Mouse (Mus musculus): Measurements from ENCODE around the gene Wipf1.
"Not testable (repeated sequence)": the region's sequence is repeated elsewhere in the genome, so short reads cannot be mapped to it uniquely, and the experiment has no call there.

Gene Wipf1

DNA sequence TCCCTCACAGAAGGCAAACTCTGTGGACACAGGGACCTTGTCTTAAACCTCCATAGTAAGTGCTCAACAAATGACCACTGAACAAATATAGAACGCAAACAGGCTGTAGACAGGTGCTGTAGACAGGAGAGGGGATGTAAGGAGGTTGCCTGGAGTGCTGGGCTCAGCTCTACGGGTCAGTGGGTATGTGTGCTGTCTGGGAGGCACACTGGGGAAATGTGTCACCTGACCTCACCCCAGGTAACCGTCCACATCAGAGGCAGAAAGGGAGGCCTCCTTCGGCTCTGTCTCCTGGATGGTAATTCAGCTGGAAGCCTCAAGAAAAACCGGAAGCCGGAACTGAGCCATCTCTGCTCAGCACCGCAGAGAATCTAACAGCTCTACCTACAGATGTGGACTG, 21.6 kb downstream of the Wipf1 start:
- no peak for DNase-seq (ENCODE audit: low spot score)

DNA sequence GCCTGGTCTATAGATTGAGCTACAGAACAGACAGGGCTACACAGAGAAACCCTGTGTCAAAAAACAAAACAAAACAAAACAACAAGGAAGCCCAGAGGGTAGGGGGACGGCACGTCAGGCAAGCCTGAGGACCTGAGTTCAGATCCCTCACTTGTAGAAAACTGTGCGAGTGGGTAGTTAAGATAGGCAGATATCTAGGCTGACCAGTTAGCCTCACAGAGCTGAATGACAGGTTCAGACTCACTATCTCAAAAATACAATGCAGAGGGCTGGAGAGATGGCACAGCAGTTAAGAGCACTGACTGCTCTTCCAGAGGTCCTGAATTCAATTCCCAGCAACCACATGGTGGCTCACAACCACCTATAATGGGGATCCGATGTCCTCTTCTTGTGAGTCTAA, 23.2 kb downstream of the Wipf1 start:
- not testable (repeated sequence) for DNase-seq (ENCODE audit: low spot score)

DNA sequence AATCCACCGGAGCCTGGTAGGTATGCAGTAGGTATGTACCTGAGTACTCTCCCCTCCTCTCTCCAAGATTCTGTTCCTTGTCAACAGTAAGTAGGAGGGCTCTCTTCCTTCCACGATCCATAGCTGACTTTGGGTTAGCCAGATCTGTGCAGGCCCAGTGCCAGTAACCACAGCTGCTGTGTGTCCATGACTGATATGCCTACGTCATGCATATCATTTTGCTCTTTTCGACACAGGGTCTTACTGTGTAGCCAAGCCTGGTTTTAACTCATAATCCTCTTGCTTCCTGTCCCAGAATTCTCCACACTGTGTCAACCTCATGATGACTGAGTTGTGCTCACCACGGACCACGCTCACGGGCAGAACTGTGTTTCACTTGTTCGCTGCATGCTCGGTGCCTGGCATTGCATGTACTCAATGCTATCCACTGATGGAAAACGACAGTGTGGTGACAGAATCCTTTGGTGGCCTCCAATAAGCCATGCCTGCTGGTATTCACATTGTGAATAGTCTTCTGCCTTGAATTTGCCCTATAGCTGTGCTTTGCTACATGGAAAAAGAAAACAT, 26.6 kb downstream of the Wipf1 start:
- no peak for DNase-seq (ENCODE audit: low spot score)

DNA sequence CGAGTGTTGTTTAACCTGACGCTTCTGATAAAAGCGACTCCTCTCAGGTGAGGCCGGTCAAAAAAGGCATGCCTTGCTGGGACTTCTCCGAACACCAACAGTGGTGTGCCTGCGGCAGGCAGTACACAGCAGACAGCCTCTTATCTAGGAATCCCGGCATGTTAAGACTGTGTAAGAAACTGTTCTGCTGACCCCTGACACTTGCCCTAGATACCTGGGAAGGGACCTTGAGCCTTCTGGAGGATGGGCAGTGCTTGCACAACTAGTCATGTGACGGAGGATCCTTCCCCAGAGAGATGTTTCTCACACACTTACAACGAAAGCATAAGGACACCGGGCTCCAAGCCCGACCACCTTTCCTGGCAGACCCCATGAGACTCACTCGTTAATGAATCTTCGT, 28.7 kb downstream of the Wipf1 start:
- DNase-seq (ENCODE audit: low spot score) = no peak

DNA sequence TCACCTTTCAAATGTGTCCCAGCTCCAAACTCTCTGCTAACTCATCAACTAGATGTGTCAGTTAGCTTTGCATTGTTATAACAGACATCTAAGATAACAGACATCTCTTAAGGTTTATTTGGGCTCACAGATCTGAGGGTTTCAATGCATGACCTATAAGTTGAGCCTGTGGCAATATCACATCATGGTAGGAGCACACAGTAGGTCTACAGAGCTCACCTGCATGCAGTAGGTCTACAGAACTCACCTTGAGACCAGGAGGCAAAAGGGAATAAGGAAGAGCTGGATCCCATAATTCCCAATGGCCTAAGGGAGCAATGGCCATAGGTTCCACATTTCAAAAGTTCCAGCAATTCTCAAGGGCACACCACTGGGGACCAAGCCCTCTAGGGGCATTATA, 31.2 kb downstream of the Wipf1 start:
- DNase-seq (ENCODE audit: low spot score) = no peak

DNA sequence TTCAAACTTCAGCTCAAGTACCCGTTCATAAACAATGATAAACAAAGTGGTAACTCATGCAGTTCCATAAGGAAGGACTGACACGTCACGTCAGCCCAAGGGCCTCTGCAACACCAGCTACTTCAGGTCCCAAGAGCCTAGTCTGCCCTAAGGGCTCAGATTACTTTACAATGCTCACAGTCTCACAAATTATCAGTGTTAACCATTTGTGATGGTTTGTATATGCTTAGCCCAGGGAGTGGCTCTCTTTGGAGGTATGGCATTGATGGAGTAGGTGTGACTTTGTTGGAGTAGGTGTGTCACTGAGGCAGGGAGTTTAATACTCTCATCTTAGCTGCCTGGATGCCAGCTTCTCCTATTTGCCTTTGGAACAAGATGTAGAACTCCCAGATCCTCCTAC, 32.0 kb downstream of the Wipf1 start:
- no peak for DNase-seq (ENCODE audit: low spot score)

DNA sequence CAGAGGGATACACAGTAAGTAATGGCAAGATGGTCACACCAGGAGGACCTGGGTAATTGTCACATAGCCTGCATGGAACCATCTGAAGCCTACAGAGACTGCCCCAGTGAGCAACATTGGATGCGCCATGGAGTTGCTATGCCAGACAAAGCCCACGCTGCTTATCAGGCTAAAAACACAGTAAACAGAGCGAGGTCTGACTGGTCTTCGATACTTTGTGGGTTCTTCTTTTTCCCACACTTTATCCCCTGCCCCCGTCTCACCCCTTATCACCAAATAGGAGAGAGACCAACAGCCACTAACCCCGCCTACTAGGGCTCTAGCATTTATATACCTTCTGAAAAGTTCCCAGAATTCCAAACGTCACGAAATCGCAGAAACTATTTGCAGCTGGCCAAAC, 32.6 kb downstream of the Wipf1 start:
- no peak for DNase-seq (ENCODE audit: low spot score)

DNA sequence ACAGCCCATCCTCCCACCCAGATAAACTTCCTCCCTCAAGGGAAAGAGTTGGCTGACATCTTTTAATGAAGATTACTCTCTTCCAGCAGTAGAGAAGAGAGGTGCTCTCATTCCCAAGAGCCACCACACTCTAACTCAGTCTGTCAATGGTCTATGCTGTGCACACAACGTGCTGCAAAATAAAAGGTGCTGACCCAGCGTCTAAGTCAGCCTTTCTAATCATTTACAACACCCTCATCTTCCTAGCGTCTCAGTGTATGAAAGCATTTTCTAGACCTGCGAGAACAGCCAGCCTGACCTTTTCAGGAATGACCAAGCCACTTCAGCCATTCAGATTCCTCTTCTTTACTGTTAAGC, 33.2 kb downstream of the Wipf1 start:
- DNase-seq (ENCODE audit: low spot score) = no peak

DNA sequence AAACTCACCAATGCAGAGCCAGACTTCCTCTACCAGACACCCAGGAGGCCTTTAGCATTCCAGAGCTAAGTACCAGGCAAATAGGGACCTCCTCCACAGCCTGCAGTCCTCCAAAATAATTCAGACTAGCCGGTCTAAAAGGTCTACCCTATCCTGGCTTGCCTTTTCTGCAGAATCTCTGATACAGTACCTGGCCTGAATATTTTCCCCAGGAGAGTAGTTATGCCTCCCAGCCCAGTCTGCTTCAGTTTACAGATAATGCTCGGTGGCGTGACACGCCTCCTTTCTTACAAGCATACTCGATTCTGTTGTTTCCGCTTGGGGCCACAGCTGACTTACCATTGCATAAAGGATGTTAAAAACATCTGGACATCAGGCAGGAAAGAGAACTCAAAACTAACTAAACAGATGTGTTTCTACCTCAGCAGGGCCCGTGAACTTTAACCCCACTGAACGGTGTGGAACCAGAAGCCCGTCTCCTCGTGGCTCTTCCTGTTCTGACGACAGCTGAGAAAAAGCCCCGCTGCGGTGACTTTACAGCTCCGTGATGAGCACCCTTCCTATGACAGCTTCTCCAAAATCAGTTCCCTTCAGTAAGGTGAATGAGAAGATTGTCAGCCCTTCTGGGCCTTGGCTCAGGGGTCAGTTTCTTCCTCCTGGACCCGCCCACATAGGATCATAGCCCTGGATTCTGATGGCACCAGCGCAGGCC, 33.8 kb downstream of the Wipf1 start:
- no peak for DNase-seq (ENCODE audit: low spot score)

DNA sequence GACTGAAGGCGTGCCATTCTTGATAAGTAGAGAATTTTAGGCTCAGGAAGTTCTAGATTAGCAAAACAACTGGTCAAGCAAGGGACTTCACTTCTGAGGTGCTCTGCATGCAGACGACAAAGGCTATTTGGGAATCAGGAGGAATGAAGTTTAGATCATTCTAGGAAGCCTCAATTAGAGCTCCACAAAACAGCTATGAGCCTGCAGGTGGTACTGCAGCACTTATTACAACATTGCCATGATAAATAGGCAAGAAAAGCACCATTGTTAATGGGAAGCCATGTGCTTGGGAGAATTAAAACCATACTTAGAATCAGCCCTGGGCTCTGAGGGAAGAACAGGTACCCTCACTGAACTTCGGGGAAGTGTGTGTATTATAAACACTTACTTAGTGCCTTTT, 36.0 kb downstream of the Wipf1 start:
- no peak for DNase-seq (ENCODE audit: low spot score)

DNA sequence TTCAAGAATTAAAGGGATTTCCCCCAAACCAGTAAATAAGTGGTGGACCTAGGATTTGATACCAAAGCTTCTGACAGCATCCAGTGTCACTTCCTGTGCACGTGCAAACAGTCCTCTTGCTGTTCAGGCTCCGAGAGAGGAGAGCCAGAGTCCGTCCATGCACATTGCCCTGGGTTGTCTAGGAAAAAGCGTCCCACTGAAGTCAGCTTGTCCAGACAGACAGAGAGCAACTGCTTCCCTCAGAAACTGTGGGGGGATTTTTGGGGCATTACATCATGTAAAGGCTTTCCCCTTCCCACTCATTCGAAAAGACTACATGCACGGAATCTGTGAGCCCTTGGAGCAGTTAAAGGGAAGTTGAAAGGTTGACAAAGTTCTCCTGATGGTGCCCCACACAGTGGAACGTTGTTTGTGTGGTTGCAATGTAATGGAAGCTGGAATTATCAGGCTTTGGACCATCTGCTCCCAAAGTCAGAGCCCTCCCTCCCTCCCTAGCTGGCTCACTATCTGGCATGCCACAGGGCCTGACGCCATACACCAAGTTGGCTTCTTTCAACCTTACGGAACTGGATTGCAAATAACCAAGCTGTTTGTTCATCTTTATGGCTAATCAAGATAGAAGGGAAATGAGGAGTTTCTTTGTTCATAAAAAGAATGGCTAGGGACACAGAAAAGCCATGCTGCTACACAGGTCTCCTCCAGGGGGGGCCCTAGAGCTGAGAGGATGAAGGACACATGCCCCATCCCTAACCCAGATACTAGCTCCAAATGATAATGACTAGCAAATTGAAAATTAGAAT, 37.9 kb downstream of the Wipf1 start:
- peak; percentile 66 for DNase-seq (ENCODE audit: low spot score)

DNA sequence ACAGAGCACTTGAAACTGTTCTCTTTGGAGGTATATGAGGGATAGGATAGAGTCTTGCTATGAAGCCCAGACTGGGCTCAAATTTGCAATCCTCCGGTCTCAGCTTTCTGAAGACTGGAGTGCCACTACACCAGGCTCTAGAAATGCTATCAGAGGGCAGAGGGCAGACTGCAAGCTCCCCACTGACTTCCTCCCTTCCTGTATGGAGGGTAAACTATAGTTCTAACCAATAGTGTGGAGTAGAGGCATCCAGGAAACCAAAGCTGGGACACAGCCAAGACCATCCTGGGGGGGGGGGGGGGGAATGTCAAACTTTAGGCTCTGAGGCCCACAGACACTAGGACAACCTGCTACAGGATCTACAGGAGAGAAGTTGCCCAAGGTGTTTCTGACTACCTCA, 39.1 kb downstream of the Wipf1 start:
- DNase-seq (ENCODE audit: low spot score) = no peak

DNA sequence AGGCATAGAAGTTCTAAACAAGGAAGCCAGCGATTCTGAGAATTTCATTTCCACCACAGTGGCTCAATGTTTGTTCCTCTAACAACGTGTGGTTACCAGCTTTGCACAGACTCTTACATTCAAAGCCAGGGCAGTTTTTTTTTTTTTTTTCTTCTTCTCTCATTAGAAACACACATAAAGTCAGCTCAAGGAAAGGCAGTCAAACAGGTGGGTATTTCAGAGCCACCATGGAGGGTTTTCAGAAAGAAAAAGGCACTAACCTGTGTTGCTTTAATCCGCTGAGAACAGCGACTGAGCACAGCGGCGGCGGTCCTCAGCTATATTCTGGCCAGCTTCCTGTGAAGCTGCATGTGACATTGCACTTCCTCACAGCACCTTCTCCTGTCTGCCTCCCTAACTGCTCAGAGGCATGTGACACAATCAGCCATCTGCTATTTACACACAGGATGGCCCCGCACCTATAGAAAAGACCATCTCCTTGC, 43.4 kb downstream of the Wipf1 start:
- DNase-seq (ENCODE audit: low spot score) = no peak

DNA sequence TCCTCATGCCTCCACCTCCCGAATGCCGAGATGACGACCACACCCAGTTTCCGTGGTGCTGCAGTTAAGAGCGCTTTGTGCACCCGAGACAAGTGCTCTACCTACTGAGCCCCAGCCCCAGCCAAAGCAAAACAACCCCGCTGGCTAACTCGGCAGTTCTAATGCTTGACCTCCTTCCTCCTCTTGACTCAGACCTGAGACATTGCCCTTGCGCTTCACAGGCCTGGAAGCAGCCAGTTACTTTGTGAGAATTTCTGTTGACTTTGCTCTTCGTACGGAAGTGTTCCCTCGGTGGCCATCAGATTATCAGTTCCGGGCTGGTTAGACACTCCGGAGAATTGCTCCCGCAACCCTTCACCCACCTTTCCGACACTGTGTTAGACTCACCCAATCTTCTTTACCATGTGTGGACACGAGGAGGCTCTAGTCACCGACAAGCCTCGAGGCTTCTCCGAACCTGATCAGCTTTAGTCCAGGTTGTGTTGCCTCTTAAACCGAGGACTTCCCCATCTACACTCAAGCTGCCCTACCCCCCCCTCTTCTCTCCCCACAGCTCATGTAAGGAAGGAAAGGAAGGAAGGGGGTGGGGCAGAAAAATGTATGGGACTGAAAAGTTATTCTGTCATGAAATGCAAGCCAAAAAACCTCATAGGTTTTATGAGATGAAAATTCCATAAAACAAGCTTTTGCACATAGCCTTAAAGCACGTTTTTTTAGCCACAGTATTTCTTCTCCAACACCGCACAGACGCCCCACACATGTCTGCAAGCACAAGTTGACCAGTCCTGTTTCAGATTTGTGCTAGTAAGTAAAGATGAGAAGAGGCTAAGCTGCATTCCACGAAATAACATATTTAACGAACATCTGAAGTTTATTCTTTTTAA, 44.1 kb downstream of the Wipf1 start:
- DNase-seq (ENCODE audit: low spot score) = no peak

DNA sequence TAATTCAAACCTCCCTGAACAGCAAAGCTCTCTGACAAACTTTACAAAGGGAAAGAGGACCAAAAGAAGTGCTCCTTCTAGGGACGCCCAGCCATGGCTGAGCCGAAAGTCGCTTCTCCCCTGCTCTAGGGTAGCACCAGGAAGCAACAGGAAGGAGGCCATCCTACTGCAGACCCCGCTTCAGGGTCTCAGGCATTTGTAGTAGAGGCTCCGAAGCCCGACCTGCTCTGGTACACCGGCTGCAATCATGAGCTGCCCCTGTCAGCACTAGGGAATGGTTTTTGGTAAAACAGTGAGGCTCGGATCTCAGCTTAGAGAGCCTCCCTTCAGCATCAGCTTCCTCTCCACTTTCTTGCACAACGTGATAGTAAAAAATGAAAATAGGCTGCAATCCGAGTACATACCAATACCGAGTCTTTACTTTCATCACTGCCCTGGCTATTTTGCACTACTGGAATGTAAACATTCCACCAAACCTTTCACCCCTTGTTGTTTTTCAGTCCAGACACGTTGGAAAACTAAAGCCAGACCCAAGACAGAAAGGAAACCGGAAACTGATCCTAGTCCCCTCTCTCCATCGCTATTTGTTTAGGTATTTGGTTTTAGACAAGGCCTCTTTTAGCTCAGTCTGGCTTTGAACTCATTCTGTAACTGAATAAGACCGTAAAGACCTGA, 44.8 kb downstream of the Wipf1 start:
- DNase-seq (ENCODE audit: low spot score) = no peak

DNA sequence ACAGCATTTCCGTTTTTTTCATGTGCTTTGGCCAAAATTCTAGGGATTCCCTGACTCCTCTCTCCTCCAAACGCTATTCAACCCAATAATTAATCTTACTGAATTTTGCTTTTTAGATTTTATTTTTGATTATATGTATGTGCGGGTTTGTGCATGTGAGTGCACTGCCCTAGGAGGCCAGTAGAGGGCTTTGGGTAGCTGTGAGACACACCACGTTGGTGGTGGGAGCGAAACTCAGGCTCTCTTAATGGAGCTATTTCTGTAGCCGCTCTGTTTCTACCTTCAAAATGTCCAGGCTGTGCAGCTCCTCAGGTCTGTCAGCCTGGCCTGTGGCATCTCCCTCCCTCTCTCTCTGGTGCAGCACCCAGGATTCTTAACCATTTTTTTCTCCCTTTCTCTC, 50.7 kb downstream of the Wipf1 start:
- DNase-seq (ENCODE audit: low spot score) = no peak

DNA sequence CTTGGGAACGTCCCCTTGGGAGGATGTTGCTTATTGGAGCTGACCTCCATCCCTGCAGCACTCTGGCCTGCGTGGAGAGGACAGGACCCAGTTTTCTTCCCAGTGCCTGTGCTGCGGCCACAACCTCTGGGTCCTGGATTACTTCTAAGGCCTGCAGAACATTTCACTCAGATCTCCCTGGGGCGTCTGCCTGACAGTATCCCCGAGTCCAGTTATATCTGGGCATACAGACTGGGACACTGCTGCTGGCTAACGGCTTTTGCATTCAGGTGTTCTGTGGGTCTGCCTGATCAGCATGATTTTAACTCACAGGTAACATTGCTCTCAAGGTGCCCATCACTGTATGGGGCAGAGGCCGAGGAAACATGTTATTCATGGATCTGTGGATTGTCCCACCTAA, 52.0 kb downstream of the Wipf1 start:
- DNase-seq (ENCODE audit: low spot score) = no peak

DNA sequence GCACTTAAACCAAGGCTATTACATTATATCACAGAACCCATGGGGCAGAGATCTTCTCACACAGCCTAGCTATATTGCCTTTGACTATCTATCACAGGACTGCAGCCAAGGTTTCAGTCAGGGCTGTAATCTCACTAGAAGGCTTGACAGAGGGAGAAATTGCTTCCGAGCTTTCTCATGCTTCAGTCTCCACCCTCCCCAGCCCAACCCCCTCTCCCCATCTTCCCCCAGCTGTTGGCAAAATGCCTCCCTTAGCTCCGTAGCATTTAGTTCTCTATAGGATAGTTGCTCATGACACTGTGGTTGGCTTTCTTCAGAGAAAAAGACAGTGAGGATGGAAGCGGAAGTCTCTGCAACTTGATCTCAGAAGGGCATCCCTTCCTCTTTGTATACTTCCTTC, 54.0 kb downstream of the Wipf1 start:
- DNase-seq (ENCODE audit: low spot score) = no peak

DNA sequence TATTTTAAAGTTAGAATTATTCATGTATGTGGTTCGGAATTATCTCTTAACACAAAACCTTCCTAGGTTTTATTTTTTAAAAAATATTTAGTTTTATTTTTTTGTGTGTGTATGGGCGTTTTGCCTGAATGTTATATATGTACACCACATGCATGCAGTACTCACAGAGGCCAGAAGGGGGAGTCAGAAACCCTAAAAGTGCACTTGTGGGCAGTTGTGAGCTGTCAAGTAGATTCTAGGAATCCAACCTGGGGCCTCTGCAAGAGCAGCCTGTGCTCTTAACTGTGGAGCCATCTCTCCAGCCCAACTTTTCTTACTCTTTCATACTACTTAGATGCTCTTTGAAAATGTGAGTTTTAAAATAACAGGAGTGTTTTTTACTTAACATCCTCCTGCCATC, 57.4 kb downstream of the Wipf1 start:
- DNase-seq (ENCODE audit: low spot score) = peak; percentile 20

DNA sequence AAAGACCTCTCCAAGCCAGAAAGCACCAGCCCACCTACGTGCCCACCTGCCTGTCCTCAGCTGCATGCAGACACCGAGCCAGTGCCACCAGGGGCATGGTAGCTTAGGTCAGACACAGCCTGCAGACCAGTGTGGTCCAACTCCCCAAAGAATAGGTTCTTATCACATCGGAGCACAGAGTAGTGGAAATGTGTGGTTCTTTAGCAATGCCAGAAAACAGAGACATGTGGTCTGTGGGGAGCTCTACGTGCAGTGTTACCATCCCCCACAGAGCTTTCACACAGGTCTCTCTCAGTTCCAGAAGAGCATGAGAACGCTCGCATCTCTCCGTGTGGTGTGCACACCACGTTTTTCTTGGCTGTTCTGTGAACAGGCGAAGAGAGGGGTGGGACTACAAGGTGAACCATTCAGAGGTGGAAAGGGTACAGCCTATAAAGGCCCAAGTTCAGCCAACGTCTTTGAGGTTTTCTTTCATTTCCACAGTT, 59.3 kb downstream of the Wipf1 start:
- DNase-seq (ENCODE audit: low spot score) = no peak

DNA sequence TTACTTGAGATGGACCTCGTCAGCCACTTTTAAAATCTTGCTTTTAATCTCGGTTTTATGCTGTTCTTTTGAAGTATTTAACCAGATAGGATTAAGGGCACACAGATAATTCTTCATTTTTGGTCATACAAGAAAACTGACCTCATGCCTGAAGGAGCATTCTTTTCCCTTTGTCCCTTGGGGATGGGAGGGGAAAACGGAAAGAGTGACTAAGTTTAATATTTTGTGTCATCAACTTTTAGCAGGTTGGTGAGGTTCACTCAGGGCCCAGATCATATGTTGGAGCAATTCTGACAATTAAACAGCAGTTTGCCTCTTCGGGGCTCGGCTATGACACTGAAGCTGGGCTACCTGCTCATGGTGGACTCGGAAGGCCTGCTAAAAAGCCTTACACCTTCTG, 60.0 kb downstream of the Wipf1 start:
- DNase-seq (ENCODE audit: low spot score) = no peak

DNA sequence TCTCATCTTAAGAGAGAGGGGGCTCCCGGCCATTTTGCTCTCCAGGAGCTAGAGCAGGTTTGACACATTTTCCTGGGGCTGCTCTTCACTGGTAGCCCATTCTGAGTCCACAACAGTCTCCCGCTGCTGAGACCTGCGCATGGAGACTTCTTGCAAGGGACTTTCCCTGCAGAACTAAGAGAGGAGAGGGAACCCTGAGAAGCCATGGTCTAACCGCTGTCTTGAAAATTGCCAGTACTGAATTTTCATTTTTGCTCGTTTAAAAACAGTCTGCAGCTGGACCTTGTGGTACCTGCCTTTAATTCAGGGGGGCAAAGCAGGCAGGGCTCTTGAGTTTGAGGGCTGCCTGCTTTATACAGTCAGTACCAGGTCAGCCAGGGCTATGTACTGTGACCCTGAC, 60.5 kb downstream of the Wipf1 start:
- DNase-seq (ENCODE audit: low spot score) = no peak

Measured in retina, embryonic 14.5 days (tissue).